Comparison of ENCODE assay signal across 37 mouse cellular contexts in the genomic region with DNA sequence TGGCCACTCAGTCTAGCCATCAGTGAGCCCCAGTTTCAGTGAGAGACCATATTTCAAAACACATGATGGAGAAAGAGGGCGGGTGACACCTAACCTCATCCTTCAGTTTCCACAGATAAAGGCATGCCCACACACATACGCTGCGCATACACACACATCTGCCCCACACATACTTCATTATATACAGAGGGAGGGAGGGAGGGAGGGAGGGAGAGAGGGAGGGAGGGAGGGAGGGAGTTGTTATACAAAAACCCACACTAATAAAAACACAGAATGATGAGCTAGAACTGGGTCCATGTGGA. TPM values are rescaled to one million over a fixed set of nuclear protein-coding genes. Genes with fewer than 3 reads are reported as not detected.
DNase-seq lines count a peak whose midpoint lies in the region; ATAC-seq and TF ChIP-seq lines count a peak whose summit lies in the region.
"Had no signal": no experiment of that assay in that cellular context is flagged by ENCODE, and none has a peak within 500 bp of the region (broad histone marks: within the 10 kb centered on the region; RNA-seq: fewer than 3 reads in every experiment).

No protein-coding gene starts in this region.

- H3K79me2 ChIP-seq in myocyte (ENCODE audit: control insufficient read depth, insufficient read depth): no peaks in the 10 kb centered on the region

- no peak overlapping the region for H3K27ac ChIP-seq in kidney, embryonic 16.5 days (ENCODE audit: low read length)
- H3K27ac ChIP-seq in hindbrain, postnatal 0 days: no peak overlapping the region
- H3K27ac ChIP-seq: hindbrain, embryonic 10.5 days; hindbrain, embryonic 15.5 days; intestine, embryonic 15.5 days; kidney, postnatal 0 days; limb, embryonic 10.5 days; limb, embryonic 15.5 days; liver, embryonic 13.5 days; neural tube, embryonic 12.5 days had no signal

- no peaks in the 10 kb centered on the region for H3K27me3 ChIP-seq in kidney, embryonic 16.5 days (ENCODE audit: insufficient read depth, low read length)
- H3K27me3 ChIP-seq in myocyte (ENCODE audit: control insufficient read depth, insufficient read depth, insufficient read length): no peaks in the 10 kb centered on the region
- H3K27me3 ChIP-seq in hindbrain, postnatal 0 days (ENCODE audit: insufficient read depth, low read length): no peaks in the 10 kb centered on the region
- H3K27me3 ChIP-seq: hindbrain, embryonic 15.5 days; intestine, embryonic 15.5 days; limb, embryonic 15.5 days; liver, embryonic 13.5 days; neural tube, embryonic 12.5 days had no signal

- no peak overlapping the region for H3K4me3 ChIP-seq in kidney, embryonic 16.5 days (ENCODE audit: low read length)
- H3K4me3 ChIP-seq in myocyte: peak overlapping the region; percentile 8
- no peak overlapping the region for H3K4me3 ChIP-seq in hindbrain, postnatal 0 days (ENCODE audit: low read length)
- H3K4me3 ChIP-seq: hindbrain, embryonic 10.5 days; hindbrain, embryonic 15.5 days; intestine, embryonic 15.5 days; limb, embryonic 10.5 days; limb, embryonic 15.5 days; liver, embryonic 13.5 days; neural tube, embryonic 12.5 days had no signal

- H3K9ac ChIP-seq in kidney, embryonic 16.5 days (replicated peaks; ENCODE audit: low read length): no peak overlapping the region
- H3K9ac ChIP-seq in hindbrain, postnatal 0 days (replicated peaks; ENCODE audit: low read length): no peak overlapping the region
- H3K9ac ChIP-seq: hindbrain, embryonic 15.5 days; intestine, embryonic 15.5 days; limb, embryonic 15.5 days; liver, embryonic 13.5 days; neural tube, embryonic 12.5 days had no signal

- no peak overlapping the region for H3ac ChIP-seq in myocyte (ENCODE audit: control insufficient read depth, insufficient read length)

- H3K4me1 ChIP-seq in kidney, embryonic 16.5 days (ENCODE audit: insufficient read depth, low read length): no peaks in the 10 kb centered on the region
- H3K4me1 ChIP-seq in hindbrain, postnatal 0 days (ENCODE audit: insufficient read depth, low read length): no peaks in the 10 kb centered on the region
- H3K4me1 ChIP-seq: hindbrain, embryonic 10.5 days; hindbrain, embryonic 15.5 days; intestine, embryonic 15.5 days; limb, embryonic 15.5 days; liver, embryonic 13.5 days; neural tube, embryonic 12.5 days had no signal

- H3K9me3 ChIP-seq in kidney, embryonic 16.5 days (ENCODE audit: low read length): no peaks in the 10 kb centered on the region
- H3K9me3 ChIP-seq in hindbrain, postnatal 0 days (ENCODE audit: low read length): no peaks in the 10 kb centered on the region
- H3K9me3 ChIP-seq: hindbrain, embryonic 15.5 days; intestine, embryonic 15.5 days; limb, embryonic 10.5 days; limb, embryonic 15.5 days; liver, embryonic 13.5 days; neural tube, embryonic 12.5 days had no signal

- TF ChIP-seq POLR2A in myocyte (IDR thresholded peaks at IDR 0.05; ENCODE audit: insufficient read length, low read depth): no peak

- no peak for DNase-seq in kidney, postnatal 25 days
- no peak for DNase-seq in left cerebral cortex, adult 9 months (ENCODE audit: low spot score in 2 of 2)
- DNase-seq in hindbrain, postnatal 0 days (ENCODE audit: low spot score): no peak
- DNase-seq in thymus, postnatal 4 days: no peak
- DNase-seq: adrenal gland, postnatal 10 days; cerebellum, adult 11-12 months; cerebellum, postnatal 14 days; heart, postnatal 14 days; kidney, adult 2 months; layer of hippocampus, postnatal 36 days; liver, embryonic 13.5 days; lung, adult 18-20 months; lung, postnatal 4 days; right cerebral cortex, adult 18-20 months; thymus, postnatal 36 days had no signal

- no peaks in the 10 kb centered on the region for H3K36me3 ChIP-seq in kidney, embryonic 16.5 days (ENCODE audit: insufficient read depth, low read length)
- H3K36me3 ChIP-seq in myocyte (ENCODE audit: control insufficient read depth, insufficient read depth): no peaks in the 10 kb centered on the region
- no peaks in the 10 kb centered on the region; the same call in 1 of the 2 replicates for H3K36me3 ChIP-seq in hindbrain, postnatal 0 days (ENCODE audit: insufficient read depth, low read length)
- H3K36me3 ChIP-seq: intestine, embryonic 15.5 days; liver, embryonic 13.5 days had no signal

- ATAC-seq in kidney, embryonic 16.5 days (ENCODE audit: low FRiP score, low TSS enrichment): peak; percentile 31; the same call in 1 of the 2 replicates
- peak; percentile 58 for ATAC-seq in activated CD4-positive, CD25-positive, alpha-beta regulatory T cell, adult 4 months
- peak; percentile 53 for ATAC-seq in inflammation-experienced regulatory T-cells, adult 6 months
- ATAC-seq in hindbrain, postnatal 0 days: no peak
- ATAC-seq: forebrain, embryonic 14.5 days; intestine, embryonic 15.5 days; lung, postnatal 0 days; midbrain, embryonic 16.5 days had no signal

- H3K4me2 ChIP-seq in kidney, embryonic 16.5 days (replicated peaks; ENCODE audit: low read depth, low read length): no peak overlapping the region
- peak overlapping the region; percentile 67 for H3K4me2 ChIP-seq in myocyte (ENCODE audit: low read depth)
- no peak overlapping the region for H3K4me2 ChIP-seq in hindbrain, postnatal 0 days (ENCODE audit: low read depth, low read length)
- H3K4me2 ChIP-seq: hindbrain, embryonic 15.5 days; intestine, embryonic 15.5 days; limb, embryonic 15.5 days; liver, embryonic 13.5 days; midbrain, embryonic 11.5 days; neural tube, embryonic 12.5 days had no signal

- TF ChIP-seq CTCF in hindbrain, postnatal 0 days (IDR thresholded peaks at IDR 0.05; ENCODE audit: low read depth): no peak

- WGBS in kidney, embryonic 16.5 days: 91% methylated on average over 3 of the region's 3 CpGs
- WGBS in hindbrain, postnatal 0 days: 88% methylated on average over 3 of the region's 3 CpGs

TF ChIP-seq in myocyte, 11 proteins besides CTCF, POLR2A, EP300 and RAD21:
- no peak for TF ChIP-seq POLR2AphosphoS2 (IDR thresholded peaks at IDR 0.05; ENCODE audit: insufficient read length, low read depth)
- no peak for TF ChIP-seq TCF12 (IDR thresholded peaks at IDR 0.05; ENCODE audit: insufficient read depth, poor library complexity, severe bottlenecking)
- TF ChIP-seq E2F4 (IDR thresholded peaks at IDR 0.05; ENCODE audit: insufficient read depth): no peak
- no peak for TF ChIP-seq TCF3 (IDR thresholded peaks at IDR 0.05; ENCODE audit: insufficient read length, low read depth)
- no peak for TF ChIP-seq USF1 (IDR thresholded peaks at IDR 0.05; ENCODE audit: low read depth)
TF ChIP-seq in myocyte: peak in this region for 0.

RNA-seq across cellular contexts. Expression of a gene that starts 23.7 kb away (rescaled TPM):
- 46.1 and 46.9 TPM in 2 replicates for polyA plus RNA-seq in kidney, embryonic 16.5 days (2015; fragmentation: Nextera tagmentation; extraction: Ambion mirVana)
- polyA plus RNA-seq in activated CD4-positive, CD25-positive, alpha-beta regulatory T cell, adult 4 months (2017; shearing (Covaris generic)): 10 to 100 TPM; 62.0 to 71.2 TPM
- 10 to 100 TPM; 51.4 to 76.6 (median 60.3) TPM for polyA plus RNA-seq in inflammation-experienced regulatory T-cells, adult 6 months (2017; shearing (Covaris generic))
- polyA plus RNA-seq in myocyte (2012; fragmentation: generic; extraction: Trizol): 17.3 TPM
- total RNA-seq in hindbrain, postnatal 0 days (2014; rRNA removed): 31.3 and 32.1 TPM in 2 replicates
- polyA plus RNA-seq in hindbrain, postnatal 0 days (2015; fragmentation: Nextera tagmentation; extraction: Ambion mirVana): 116 and 123 TPM in 2 replicates

RNA-seq across cellular contexts. Expression of a gene that starts 25.7 kb away (rescaled TPM):
- polyA plus RNA-seq in kidney, embryonic 16.5 days (2015; fragmentation: Nextera tagmentation; extraction: Ambion mirVana): 0.10 and 0.22 TPM in 2 replicates
- polyA plus RNA-seq in activated CD4-positive, CD25-positive, alpha-beta regulatory T cell, adult 4 months (2017; shearing (Covaris generic)): 1 to 10 TPM in 1 of 2 experiments, under 1 TPM in 1; 0.94 to 1.1 TPM
- polyA plus RNA-seq in inflammation-experienced regulatory T-cells, adult 6 months (2017; shearing (Covaris generic)): 1 to 10 TPM in 1 of 3 experiments, under 1 TPM in 2; 0.54 to 1.6 (median 0.88) TPM
- not detected for polyA plus RNA-seq in myocyte (2012; fragmentation: generic; extraction: Trizol)
- not detected in 2 replicates for total RNA-seq in hindbrain, postnatal 0 days (2014; rRNA removed)
- 0.09 and 0.15 TPM in 2 replicates for polyA plus RNA-seq in hindbrain, postnatal 0 days (2015; fragmentation: Nextera tagmentation; extraction: Ambion mirVana)
- total RNA-seq: adrenal gland, postnatal 10 days; gastrocnemius, adult 18-20 months; gastrocnemius, postnatal 4 days; heart, postnatal 14 days; layer of hippocampus, postnatal 36 days had no signal
- polyA plus RNA-seq: embryonic facial prominence, embryonic 11.5 days; forebrain, embryonic 14.5 days; frontal cortex, adult 2 months; hindbrain, embryonic 10.5 days; limb, embryonic 10.5 days; limb, embryonic 15.5 days; liver, embryonic 13.5 days; lung, postnatal 0 days; neural tube, embryonic 12.5 days had no signal

RNA-seq across cellular contexts. Expression of a gene that starts 54.8 kb away (rescaled TPM):
- polyA plus RNA-seq in kidney, embryonic 16.5 days (2015; fragmentation: Nextera tagmentation; extraction: Ambion mirVana): not detected in 2 replicates
- polyA plus RNA-seq in activated CD4-positive, CD25-positive, alpha-beta regulatory T cell, adult 4 months (2017; shearing (Covaris generic)): not detected
- polyA plus RNA-seq in inflammation-experienced regulatory T-cells, adult 6 months (2017; shearing (Covaris generic)): not detected
- polyA plus RNA-seq in myocyte (2012; fragmentation: generic; extraction: Trizol): 0.01 TPM
- total RNA-seq in hindbrain, postnatal 0 days (2014; rRNA removed): 0.04 and 0.05 TPM in 2 replicates
- 0.28 and 0.57 TPM in 2 replicates for polyA plus RNA-seq in hindbrain, postnatal 0 days (2015; fragmentation: Nextera tagmentation; extraction: Ambion mirVana)
- total RNA-seq: adrenal gland, postnatal 10 days; gastrocnemius, postnatal 4 days; heart, postnatal 14 days had no signal
- polyA plus RNA-seq: heart, embryonic 14.5 days; intestine, embryonic 15.5 days; kidney, adult 2 months; kidney, postnatal 0 days; large intestine, adult 2 months; limb, embryonic 10.5 days; liver, embryonic 13.5 days; lung, postnatal 0 days; stomach, embryonic 16.5 days had no signal
